Mouse (Mus musculus): ENCODE results near the gene Gal3st2b.
"Not testable (repeated sequence)": the region's sequence is repeated elsewhere in the genome, so short reads cannot be mapped to it uniquely, and the experiment has no call there.

The Gal3st2b gene

DNA sequence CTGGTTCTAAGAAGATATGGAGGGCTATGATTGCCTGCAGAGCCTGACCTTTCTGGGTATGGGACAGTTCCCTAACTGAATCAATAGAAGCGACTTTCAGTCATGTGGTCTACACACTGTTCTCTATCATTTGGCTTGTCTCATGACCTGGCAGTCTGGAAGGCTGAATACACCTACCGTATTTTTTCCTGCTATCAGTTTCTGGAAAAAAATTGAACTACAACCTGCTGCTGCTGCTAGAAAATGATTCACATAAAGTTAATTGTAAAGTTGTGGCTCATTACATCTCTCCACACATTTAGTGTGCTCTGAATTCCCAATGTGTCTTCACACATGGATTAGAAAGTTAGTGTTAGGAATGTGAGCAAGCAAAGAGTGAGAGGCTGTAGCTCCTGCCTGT, at the start of gene Gal3st2b:
TSS of gene Gal3st2b (plus strand) at position 301 of the 400 bp plus-strand sequence.
- not testable (repeated sequence) for DNase-seq (ENCODE audit: low read depth in 1 of 2, low spot score in 2 of 2)

DNA sequence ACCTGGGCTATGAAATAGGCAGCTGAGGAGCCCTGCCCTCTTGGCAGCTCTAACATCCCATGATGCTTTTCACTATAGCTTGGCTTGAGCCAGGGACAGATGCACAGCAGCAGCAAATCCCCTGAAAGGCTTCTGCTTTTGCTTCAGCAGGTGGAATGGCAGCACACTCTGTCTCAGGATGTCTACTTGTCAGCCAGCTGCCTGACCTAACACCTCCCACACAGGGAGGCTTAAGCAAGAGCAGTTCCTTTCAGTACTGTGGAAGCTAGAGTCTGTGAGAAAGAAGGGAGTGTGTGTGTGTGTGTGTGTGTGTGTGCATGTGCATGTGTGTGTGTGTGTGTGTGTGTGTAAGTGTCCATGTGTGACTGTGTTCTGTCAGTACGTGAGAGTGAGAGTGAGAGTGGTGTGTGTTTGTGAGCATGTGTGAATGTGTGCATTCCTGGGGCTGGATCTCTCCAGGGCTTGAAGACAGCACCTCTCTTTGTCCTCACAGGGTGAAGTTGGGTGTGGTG, 46.5 kb upstream of the Gal3st2b start:
- not testable (repeated sequence) for DNase-seq (ENCODE audit: low read depth in 1 of 2, low spot score in 2 of 2)

DNA sequence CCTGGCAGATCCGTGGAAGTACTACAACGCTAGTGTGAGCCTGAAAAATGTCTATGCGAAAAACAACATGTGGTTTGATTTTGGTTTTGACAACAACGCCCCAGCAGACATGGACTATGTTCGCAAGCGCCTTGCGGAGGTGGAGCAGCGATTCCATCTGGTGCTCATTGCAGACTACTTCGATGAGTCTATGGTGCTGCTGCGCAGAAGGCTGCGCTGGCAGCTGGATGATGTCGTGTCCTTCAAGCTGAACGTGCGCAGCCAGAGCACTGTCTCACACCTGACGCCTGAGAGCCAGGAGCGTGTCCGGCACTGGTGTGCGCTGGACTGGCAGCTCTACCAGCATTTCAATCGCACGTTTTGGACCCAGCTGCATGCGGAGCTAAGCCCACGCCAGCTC, 43.7 kb upstream of the Gal3st2b start:
- DNase-seq (ENCODE audit: low read depth in 1 of 2, low spot score in 2 of 2), result not testable (repeated sequence)

DNA sequence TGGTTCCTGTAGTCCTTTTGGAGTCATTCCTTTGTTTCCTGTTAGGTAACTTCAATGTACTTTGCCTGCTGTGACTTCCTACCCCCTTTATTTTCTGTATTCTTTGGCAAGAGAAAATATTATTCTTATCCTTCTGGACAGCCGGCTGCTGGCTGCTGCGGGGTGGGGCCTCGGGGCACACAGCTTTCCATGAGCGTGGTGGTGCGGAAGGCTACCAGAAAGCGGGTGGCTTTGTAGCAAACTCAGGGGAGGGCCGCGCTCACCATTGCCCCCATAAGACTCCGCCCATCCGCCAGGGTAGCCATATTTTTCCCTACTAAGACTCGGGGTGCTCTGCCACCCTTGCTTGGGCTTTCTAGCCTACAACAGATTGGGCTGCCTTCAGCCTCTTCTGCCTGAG, 36.3 kb upstream of the Gal3st2b start:
- not testable (repeated sequence) for DNase-seq (ENCODE audit: low read depth in 1 of 2, low spot score in 2 of 2)

DNA sequence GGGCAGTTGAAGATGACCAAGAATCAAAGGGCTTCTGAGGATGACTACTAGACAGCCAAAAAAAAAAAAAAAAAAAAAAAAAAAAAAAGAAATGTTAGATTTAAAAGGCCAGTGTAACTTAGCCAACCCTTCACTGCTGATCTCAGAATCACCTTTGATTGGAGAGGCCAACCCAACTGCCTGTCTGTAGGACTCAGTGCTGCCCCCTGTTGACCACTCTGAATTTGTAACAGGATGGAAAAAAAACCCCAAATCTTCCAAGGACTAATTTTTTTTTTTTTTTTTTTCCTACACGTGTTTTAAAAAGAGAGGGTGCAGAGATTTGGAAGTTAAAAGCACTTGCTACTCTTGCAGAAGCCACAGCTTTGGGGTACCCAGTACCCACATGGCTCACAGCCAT, 27.2 kb upstream of the Gal3st2b start:
- DNase-seq (ENCODE audit: low read depth in 1 of 2, low spot score in 2 of 2), result not testable (repeated sequence)

DNA sequence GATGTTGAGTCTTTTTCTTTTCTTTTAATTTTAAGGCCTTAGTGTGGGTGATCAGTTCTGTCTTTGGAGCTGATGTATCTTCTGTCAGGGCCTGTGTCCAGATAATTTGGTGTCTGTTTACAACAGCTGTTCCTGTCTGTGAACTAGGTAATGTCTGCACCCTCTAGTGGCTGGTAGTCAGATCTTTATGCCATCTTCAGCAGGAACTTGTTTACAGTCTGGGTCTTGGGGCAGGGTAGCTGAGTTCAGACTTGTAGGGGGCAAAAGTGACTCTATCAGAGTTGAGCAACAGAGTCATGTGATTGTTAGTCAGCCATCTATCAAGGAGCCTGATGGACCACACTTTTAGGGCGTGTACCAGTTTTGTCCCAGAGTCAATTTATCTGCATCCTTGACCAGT, 20.7 kb upstream of the Gal3st2b start:
- DNase-seq (ENCODE audit: low read depth in 1 of 2, low spot score in 2 of 2), result not testable (repeated sequence)

DNA sequence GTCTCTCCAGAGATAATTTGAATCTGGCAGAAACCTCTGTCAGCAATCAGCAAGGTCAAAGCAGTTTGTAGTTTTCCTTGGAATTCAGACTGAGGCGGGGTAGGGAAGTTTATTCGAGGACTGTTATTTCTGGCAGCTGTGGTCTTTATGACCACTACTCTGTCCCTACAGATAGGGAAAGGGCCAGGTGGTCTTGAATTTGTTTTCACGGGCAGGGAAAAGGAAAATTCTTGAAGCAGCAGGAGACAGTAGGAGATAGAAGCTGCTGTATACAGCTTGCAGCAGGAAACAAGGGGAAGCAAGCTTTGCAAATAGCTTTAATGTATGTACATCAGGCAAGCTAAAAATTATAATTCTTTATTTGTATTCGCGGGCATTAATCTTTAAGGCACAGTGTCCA, 16.8 kb upstream of the Gal3st2b start:
- DNase-seq (ENCODE audit: low read depth in 1 of 2, low spot score in 2 of 2), result not testable (repeated sequence)

DNA sequence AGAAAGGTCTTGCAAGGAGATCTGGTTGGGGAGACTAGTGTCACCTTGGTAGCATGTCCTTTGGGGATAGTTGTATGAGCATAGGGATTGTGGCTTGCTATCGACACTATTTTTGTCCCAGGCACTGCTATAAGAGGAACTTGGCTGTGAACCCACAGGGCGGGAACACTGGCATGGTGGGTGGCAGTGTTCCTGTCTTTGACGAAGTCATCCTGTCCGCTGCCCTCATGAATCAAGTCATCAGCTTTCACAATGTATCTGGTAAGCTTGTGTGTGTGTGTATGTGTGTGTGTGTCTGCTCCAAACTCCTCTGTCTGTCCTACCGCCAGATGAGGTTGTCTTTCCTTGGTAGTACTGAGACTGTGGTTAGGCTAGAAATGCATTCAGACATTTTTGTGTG, 11.4 kb upstream of the Gal3st2b start:
- not testable (repeated sequence) for DNase-seq (ENCODE audit: low read depth in 1 of 2, low spot score in 2 of 2)

DNA sequence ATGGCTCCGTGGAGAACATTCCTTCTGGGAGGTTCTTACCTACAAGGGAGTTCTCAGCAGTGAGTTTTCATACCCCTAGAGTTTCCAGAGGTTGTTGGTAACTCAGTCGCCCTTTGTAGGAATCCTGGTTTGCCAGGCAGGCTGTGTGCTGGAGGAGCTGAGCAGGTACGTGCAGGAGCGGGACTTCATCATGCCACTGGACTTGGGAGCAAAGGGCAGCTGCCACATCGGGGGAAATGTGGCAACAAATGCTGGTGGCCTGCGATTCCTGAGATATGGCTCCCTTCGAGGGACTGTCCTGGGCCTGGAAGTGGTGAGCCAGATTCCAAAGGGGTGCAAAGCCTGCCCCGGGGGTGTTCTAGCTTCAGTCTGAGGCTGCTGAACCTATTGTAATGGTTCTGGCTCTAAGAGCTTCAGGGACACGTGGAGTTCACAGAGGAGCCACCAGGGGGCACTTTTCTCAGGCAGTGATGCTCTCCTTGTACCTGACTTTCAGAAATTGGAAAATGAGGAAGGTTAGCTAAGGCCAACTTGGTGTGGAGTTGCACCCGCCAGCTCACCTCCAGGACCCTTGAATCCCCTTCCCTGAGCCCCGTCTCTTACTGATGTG, 9.0 kb upstream of the Gal3st2b start:
- DNase-seq (ENCODE audit: low read depth in 1 of 2, low spot score in 2 of 2), result not testable (repeated sequence)

DNA sequence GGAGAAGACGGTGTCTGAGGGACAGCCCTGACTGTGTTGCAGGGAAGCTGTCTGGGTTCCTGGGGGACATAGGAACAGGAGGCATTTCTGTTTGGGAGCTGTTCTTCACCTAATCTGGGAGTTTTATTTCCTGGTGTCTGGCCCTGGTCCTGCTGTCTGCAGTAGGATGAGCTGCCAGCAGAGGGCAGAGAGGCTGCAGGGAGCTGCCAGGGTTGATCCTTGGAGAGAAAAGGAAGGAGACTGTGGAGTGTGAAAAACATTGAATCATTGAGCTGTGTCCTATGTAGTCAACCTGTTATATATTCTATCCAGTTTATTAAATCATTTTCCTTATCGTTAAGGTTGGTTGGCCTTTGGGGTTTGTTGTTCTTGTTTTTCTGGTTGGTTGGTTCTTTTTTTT, 6.2 kb upstream of the Gal3st2b start:
- DNase-seq (ENCODE audit: low read depth in 1 of 2, low spot score in 2 of 2), result not testable (repeated sequence)

DNA sequence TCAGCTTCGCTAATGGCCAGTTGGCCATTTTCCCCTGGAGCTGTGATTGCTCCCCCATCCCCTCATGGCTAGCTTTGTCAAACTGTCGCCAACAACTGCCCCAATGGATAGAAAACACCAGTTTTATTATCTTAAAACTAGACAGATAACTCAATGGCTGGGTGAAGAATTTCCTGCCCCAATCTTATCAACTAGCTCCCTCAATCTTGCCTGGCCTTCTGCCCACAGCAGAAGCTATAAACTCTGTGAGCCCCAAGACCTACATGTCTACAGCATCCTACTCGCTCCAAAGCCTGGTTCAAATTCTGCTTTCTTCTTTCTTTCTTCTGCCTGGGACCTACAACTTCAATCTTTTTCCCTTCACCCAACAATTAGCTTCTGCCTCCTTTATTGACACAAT, 951 bp upstream of the Gal3st2b start:
- not testable (repeated sequence) for DNase-seq (ENCODE audit: low read depth in 1 of 2, low spot score in 2 of 2)

DNA sequence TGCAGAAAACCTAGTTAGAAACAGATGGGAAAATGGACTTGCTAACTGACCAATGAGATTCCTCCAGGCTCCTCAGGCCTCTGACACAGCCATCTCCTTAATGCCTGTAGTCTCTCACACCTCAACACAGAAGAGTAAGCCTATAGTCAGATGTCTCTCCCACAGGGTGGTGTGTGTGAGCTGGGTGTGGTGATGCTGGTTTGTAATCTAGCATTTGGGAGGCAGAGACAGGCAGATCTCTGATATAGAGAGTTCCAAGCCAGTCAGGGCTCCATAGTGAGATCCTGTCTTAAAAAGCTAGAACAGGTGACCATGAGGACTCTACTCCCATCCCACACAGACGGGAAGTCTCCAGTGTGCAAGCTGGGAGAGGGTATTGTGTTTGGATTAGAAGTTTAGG, 664 bp downstream of the Gal3st2b start:
- DNase-seq (ENCODE audit: low read depth in 1 of 2, low spot score in 2 of 2), result not testable (repeated sequence)

DNA sequence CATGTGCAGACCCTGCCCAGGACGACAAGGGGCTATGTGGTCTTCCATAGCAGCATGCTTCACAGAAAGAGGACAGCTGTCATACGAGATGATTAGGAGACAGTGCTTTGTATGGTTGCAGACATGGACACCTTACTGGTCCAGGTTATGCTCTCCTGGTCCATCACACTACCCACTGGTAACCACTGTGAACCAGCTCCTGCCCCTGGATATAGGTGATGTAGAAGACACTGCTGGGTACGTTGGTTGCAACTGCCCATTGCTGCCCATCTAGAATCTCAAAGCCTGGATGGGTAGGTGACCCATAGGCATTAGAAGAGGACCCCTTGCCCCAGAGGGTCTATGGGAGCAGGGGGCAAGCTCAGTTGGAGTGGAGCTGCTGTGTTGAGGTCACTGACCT, 1.2 kb downstream of the Gal3st2b start:
- DNase-seq (ENCODE audit: low read depth in 1 of 2, low spot score in 2 of 2), result not testable (repeated sequence)

DNA sequence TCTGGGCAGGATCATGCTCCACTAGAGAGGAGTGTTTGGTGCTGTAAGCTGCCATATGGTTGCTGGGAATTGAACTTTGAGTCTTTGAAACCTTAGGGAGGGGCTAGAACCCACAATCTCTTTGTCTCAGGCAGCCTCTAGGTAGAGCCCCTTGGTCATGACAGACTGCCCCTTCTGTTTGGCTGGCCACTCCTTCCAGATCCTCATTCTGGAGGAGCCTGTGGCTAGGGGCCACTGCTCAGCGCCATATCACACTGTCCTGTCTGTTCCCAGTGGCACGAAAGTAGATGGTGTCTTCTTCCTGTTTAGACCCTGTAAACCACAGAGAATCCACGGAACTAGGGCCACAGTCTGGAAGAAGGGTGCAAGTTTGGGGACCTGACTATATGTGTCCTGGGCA, 4.5 kb downstream of the Gal3st2b start:
- DNase-seq (ENCODE audit: low read depth in 1 of 2, low spot score in 2 of 2), result not testable (repeated sequence)

DNA sequence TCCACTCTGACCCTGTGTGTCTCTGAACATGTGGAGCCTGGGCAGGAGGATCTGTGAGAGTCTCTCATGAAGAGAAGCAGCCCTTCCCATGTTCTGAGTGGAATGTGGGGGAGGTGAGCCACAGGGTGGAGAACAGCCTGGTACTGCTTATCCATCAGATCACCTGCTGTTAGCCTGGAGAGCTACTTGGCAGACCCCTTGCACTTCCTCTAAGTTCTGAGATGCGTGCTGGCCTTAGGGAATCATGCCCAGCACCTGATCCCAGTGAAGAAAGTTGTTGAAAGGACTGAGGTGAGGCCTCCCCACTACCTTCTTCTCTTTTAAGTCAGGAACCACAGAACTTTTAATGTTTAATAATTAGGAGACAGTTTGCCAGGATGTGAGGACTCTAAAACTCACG, 5.0 kb downstream of the Gal3st2b start:
- not testable (repeated sequence) for DNase-seq (ENCODE audit: low read depth in 1 of 2, low spot score in 2 of 2)

DNA sequence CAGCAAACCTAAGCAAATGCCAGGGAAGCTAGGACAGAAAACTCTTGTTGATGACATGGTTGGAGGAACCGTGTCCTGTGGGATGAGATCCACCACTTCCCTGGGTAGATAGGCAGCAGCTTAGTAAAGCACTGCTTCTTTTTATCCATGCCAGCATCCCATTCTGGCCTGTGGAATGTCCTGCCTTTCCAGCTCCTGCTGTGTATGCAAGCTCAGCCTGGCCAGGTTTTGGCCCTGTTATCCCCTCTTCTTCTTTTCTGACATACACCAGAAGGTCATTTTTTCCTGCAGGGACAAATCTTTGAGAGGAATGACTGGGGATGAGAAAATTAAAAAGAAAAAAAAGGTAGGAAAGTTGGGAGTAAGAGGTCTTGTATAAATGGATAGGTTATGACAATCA, 17.3 kb downstream of the Gal3st2b start:
- DNase-seq (ENCODE audit: low read depth in 1 of 2, low spot score in 2 of 2), result not testable (repeated sequence)

DNA sequence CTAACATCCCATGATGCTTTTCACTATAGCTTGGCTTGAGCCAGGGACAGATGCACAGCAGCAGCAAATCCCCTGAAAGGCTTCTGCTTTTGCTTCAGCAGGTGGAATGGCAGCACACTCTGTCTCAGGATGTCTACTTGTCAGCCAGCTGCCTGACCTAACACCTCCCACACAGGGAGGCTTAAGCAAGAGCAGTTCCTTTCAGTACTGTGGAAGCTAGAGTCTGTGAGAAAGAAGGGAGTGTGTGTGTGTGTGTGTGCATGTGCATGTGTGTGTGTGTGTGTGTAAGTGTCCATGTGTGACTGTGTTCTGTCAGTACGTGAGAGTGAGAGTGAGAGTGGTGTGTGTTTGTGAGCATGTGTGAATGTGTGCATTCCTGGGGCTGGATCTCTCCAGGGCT, 19.7 kb downstream of the Gal3st2b start:
- not testable (repeated sequence) for DNase-seq (ENCODE audit: low read depth in 1 of 2, low spot score in 2 of 2)

DNA sequence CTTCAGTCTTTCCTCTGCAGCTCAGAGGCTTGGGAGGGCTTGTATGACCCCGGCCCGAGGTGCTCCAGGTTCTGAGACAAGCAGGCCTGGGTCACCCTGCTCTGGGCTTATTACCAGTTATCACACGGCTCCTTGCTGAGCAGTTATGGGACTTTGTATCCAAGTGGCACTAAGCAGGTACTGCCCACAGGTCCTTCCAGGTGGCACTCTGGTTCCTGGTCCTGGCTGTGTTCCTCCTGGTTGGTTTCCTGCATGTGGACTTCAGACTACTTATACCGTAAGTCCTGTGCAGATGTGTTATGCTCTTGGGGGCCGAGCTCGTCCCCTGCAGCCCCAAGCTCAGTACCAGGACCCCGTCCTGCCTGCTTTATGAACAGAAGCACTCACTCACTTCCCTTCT, 20.3 kb downstream of the Gal3st2b start:
- DNase-seq (ENCODE audit: low read depth in 1 of 2, low spot score in 2 of 2), result not testable (repeated sequence)

DNA sequence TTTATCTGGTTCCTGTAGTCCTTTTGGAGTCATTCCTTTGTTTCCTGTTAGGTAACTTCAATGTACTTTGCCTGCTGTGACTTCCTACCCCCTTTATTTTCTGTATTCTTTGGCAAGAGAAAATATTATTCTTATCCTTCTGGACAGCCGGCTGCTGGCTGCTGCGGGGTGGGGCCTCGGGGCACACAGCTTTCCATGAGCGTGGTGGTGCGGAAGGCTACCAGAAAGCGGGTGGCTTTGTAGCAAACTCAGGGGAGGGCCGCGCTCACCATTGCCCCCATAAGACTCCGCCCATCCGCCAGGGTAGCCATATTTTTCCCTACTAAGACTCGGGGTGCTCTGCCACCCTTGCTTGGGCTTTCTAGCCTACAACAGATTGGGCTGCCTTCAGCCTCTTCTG, 31.0 kb downstream of the Gal3st2b start:
- not testable (repeated sequence) for DNase-seq (ENCODE audit: low read depth in 1 of 2, low spot score in 2 of 2)

DNA sequence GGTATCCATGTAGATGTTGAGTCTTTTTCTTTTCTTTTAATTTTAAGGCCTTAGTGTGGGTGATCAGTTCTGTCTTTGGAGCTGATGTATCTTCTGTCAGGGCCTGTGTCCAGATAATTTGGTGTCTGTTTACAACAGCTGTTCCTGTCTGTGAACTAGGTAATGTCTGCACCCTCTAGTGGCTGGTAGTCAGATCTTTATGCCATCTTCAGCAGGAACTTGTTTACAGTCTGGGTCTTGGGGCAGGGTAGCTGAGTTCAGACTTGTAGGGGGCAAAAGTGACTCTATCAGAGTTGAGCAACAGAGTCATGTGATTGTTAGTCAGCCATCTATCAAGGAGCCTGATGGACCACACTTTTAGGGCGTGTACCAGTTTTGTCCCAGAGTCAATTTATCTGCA, 48.4 kb downstream of the Gal3st2b start:
- not testable (repeated sequence) for DNase-seq (ENCODE audit: low read depth in 1 of 2, low spot score in 2 of 2)

DNA sequence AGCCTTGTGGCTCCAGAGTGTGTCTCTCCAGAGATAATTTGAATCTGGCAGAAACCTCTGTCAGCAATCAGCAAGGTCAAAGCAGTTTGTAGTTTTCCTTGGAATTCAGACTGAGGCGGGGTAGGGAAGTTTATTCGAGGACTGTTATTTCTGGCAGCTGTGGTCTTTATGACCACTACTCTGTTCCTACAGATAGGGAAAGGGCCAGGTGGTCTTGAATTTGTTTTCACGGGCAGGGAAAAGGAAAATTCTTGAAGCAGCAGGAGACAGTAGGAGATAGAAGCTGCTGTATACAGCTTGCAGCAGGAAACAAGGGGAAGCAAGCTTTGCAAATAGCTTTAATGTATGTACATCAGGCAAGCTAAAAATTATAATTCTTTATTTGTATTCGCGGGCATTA, 52.3 kb downstream of the Gal3st2b start:
- not testable (repeated sequence) for DNase-seq (ENCODE audit: low read depth in 1 of 2, low spot score in 2 of 2)

DNA sequence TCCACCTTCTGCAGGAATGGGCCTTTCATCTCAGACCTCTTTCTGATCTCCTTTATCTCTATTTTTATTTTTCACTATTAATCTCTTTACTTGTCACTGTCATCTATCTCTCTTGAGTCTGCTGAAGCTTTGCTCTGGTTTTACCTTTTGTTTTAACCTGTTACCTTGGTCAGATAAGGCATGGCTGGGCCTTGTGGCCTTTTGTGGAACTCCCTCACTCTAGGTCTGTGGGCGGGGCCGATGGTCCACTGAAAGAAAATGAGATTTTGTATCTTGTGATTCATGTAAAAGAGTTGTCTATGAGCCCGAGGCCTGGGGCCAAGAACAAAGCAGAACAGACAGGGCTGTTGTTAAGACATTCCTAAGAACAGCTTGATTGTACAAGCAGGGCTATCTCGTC, 52.7 kb downstream of the Gal3st2b start:
- DNase-seq (ENCODE audit: low read depth in 1 of 2, low spot score in 2 of 2), result not testable (repeated sequence)

DNA sequence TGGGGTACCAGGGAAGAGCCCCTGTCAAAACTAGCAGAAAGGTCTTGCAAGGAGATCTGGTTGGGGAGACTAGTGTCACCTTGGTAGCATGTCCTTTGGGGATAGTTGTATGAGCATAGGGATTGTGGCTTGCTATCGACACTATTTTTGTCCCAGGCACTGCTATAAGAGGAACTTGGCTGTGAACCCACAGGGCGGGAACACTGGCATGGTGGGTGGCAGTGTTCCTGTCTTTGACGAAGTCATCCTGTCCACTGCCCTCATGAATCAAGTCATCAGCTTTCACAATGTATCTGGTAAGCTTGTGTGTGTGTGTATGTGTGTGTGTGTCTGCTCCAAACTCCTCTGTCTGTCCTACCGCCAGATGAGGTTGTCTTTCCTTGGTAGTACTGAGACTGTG, 57.7 kb downstream of the Gal3st2b start:
- not testable (repeated sequence) for DNase-seq (ENCODE audit: low read depth in 1 of 2, low spot score in 2 of 2)
